Mouse (Mus musculus) left cerebral cortex, adult 2 months (tissue): ENCODE results near the gene Gm20716. TPM values are rescaled to one million over a fixed set of nuclear protein-coding genes. Genes with fewer than 3 reads are reported as not detected.

ENCODE experiments used
- DNase-seq, 2 experiments: peaks; one replicate each; pipeline ENCODE4 v3.0.0; 2021 to 2022; ENCODE audit warnings: low spot score in 2 of 2, mixed read lengths in 1 of 2; ENCODE audit errors: extremely low spot score in 1 of 2
- H3K27ac ChIP-seq: fragments of 200-600 bp; 2 replicates; pipeline ENCODE4 v1.8.1; 2022
- H3K4me3 ChIP-seq: fragments of 200-600 bp; 2 replicates; pipeline ENCODE4 v1.8.1; 2022
- CTCF ChIP-seq: fragments of 200-600 bp; IDR thresholded peaks from 2 replicates; pipeline ENCODE4 v1.8.1; 2022; ENCODE audit warnings: antibody characterized with exemption, mild to moderate bottlenecking, moderate library complexity
- intact Hi-C: fragments of 180-260 bp; cut with DNase I; formaldehyde crosslinking; loops from one replicate; pipeline ENCODE4 v1.15.1; 2025
- total RNA-seq, 2 experiments: library from RNA; stranded (reverse); gene quantifications; 2 replicates each; pipeline ENCODE4 v1.2.3; 2021

Gm20716 gene
- total RNA-seq, 2 experiments from 2014 or later: 26.9 to 32.3 TPM

GRCm38 (mm10) chr2:168193685-168194084, 36.5 kb downstream of the Gm20716 start:
- TF ChIP-seq CTCF: no peak
- no peak for DNase-seq
- intact Hi-C loops: no loop called here
- Histone ChIP-seq H3K27ac (no peak overlapping the region), H3K4me3 (no peak overlapping the region)

DNA sequence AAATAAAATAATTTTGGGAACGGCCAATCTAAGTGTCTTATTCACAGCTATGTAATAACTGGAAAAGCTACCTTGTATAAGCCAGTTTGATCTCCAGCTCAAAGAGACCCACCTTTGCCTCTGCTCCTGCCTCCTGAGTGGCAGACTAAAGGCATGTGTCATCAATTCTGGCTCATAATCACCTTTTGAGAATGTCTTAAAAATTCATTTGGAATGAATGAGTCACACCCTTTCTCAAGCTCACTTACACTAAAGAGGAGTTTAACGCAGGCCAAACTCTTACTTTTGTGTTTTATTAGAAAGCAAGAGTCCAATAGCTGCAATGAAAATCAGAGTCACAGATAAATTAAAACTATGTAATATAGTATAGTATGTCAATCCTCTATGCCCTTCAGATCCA, 38.3 kb downstream of the Gm20716 start:
- Histone ChIP-seq H3K4me3 (no peak overlapping the region), H3K27ac (no peak overlapping the region)
- intact Hi-C loops: no loop called here
- DNase-seq: no peak
- TF ChIP-seq CTCF: no peak

DNA sequence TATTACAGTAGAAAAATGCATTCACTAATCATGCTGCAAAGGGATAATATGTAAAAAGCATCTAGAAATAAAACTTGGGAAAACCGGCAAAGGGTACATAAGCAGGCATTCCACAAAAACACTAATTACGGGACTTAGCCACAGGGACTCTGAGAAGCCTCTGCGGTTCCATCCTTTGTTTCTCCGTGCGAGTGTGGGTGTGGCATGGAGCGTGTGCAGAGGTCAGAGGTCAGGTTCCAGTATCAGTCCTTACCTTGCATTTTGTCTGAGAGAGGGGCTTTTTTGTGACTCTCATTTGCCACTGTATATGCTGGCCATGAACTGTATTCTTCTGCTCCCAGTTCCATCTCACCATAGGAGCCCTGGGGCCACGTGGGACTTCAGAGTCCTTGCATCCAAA, 54.2 kb downstream of the Gm20716 start:
- DNase-seq: no peak
- TF ChIP-seq CTCF: no peak

GRCm38 (mm10) chr2:168170167-168170685, 59.9 kb downstream of the Gm20716 start:
- H3K4me3 ChIP-seq: no peak overlapping the region
- intact Hi-C loops: no loop called here
- TF ChIP-seq CTCF: no peak
- no peak overlapping the region for H3K27ac ChIP-seq
- DNase-seq: no peak

More for the DNA sequence above, 54.2 kb downstream of the Gm20716 start:
- H3K4me3 ChIP-seq: no peak overlapping the region
- H3K27ac ChIP-seq: no peak overlapping the region
- intact Hi-C loops: no loop called here

GRCm38 (mm10) chr2:168169800-168170113, 60.4 kb downstream of the Gm20716 start:
- no peak for DNase-seq
- TF ChIP-seq CTCF: no peak
- Histone ChIP-seq H3K27ac (no peak overlapping the region), H3K4me3 (no peak overlapping the region)
- intact Hi-C loops: no loop called here

DNA sequence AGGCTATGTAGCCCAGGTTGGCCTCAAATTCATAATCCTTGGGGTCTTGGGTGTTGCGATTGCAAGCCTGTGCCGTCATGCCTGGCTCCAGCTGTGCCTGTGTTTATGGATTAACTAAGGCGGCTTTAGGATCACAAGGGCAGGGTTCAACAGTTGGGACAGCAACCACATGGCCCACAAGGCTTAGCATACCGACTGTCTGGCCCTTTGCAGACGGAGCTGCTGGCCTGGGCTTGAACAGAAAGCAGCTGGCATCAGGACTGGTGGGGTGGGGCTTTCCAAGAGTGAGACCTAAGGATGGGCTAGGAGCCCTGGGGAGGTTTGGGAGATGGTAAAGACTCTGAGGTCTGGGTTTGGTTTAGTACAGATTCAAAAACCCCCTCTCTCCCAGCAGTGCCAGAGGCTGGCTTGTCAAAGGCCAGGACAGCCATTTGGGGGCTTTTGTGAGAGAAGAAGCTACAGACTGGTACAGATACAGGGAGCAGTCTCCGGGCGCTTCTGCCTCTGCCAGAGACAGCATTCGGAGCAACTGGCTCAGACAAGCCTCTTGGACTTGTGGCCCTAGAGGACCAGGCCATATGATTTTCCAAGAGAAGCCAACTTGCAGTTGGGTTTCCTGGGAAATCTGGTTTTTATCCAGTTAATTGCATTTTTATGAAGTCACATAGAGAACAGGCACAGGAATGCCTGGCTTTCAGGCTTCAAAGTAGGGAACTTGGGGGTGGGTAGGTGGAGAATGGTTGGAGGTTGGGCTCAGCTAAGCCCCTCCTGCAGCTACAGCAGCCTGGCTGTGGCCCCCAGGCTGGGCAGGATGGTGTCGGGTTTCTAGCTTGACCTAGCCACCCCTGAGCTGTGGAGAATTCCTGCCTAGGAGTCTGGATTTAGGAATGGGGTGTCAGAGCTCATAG, 61.0 kb downstream of the Gm20716 start:
- intact Hi-C loops: no loop called here
- no peak overlapping the region for H3K4me3 ChIP-seq
- DNase-seq: no peak
- H3K27ac ChIP-seq: no peak overlapping the region
- no peak for TF ChIP-seq CTCF

GRCm38 (mm10) chr2:168167781-168168180, 62.4 kb downstream of the Gm20716 start:
- intact Hi-C loops: no loop called here
- DNase-seq: no peak
- TF ChIP-seq CTCF: no peak
- Histone ChIP-seq H3K27ac (no peak overlapping the region), H3K4me3 (no peak overlapping the region)

GRCm38 (mm10) chr2:168166750-168167460, 63.3 kb downstream of the Gm20716 start:
- Histone ChIP-seq H3K27ac (no peak overlapping the region), H3K4me3 (no peak overlapping the region)
- intact Hi-C loops: no loop called here
- no peak for DNase-seq
- TF ChIP-seq CTCF: no peak

GRCm38 (mm10) chr2:168161978-168162377, 68.2 kb downstream of the Gm20716 start:
- TF ChIP-seq CTCF: no peak
- Histone ChIP-seq H3K27ac (no peak overlapping the region), H3K4me3 (no peak overlapping the region)
- no peak for DNase-seq
- intact Hi-C loops: no loop called here

- TF ChIP-seq CTCF: no peak
- no peak for DNase-seq
- H3K27ac ChIP-seq: no peak overlapping the region
- intact Hi-C loops: no loop called here
- no peak overlapping the region for H3K4me3 ChIP-seq
These were observed 68.6 kb downstream of the Gm20716 start for GRCm38 (mm10) chr2:168161514-168161971.

GRCm38 (mm10) chr2:168160370-168160930, 69.7 kb downstream of the Gm20716 start:
- Histone ChIP-seq H3K4me3 (no peak overlapping the region), H3K27ac (no peak overlapping the region)
- DNase-seq: no peak
- TF ChIP-seq CTCF: no peak
- intact Hi-C loops: no loop called here
